ENCODE assay signal across 24 mouse cellular contexts in genomic region chr7:112108757-112109156, GRCm38 (mm10). TPM values are rescaled to one million over a fixed set of nuclear protein-coding genes. Genes with fewer than 3 reads are reported as not detected.
DNase-seq lines count a peak whose midpoint lies in the region; ATAC-seq lines count a peak whose summit lies in the region.
"Had no signal": no experiment of that assay in that cellular context is flagged by ENCODE, and none has a peak within 500 bp of the region (broad histone marks: within the 10 kb centered on the region; RNA-seq: fewer than 3 reads in every experiment).

No protein-coding gene starts in this region.

- no peaks in the 10 kb centered on the region for H3K27me3 ChIP-seq in liver, embryonic 12.5 days (replicated peaks)
- no peaks in the 10 kb centered on the region for H3K27me3 ChIP-seq in liver, embryonic 13.5 days
- H3K27me3 ChIP-seq in liver, embryonic 16.5 days (ENCODE audit: control insufficient read depth, insufficient read depth, low read depth, low read length) = no peaks in the 10 kb centered on the region
- H3K27me3 ChIP-seq: heart, embryonic 13.5 days had no signal

- no peak overlapping the region for H3K4me2 ChIP-seq in liver, embryonic 12.5 days
- H3K4me2 ChIP-seq in liver, embryonic 13.5 days = no peak overlapping the region
- no peak overlapping the region for H3K4me2 ChIP-seq in liver, embryonic 16.5 days (ENCODE audit: low read depth, low read length)
- H3K4me2 ChIP-seq: heart, embryonic 13.5 days; hindbrain, embryonic 14.5 days had no signal

- H3K9me3 ChIP-seq in liver, embryonic 12.5 days (replicated peaks) = no peaks in the 10 kb centered on the region
- H3K9me3 ChIP-seq in liver, embryonic 13.5 days (replicated peaks) = no peaks in the 10 kb centered on the region
- no peaks in the 10 kb centered on the region for H3K9me3 ChIP-seq in liver, embryonic 16.5 days (replicated peaks; ENCODE audit: control insufficient read depth, low read length)
- H3K9me3 ChIP-seq: heart, embryonic 13.5 days had no signal

- peaks cover 82% of the 10 kb centered on the region for H3K36me3 ChIP-seq in liver, embryonic 12.5 days
- H3K36me3 ChIP-seq in liver, embryonic 13.5 days = peaks cover 64% of the 10 kb centered on the region
- H3K36me3 ChIP-seq in liver, embryonic 16.5 days (ENCODE audit: control insufficient read depth, insufficient read depth) = peaks cover 24% of the 10 kb centered on the region

- peak; percentile 76 for ATAC-seq in liver, embryonic 12.5 days
- peak; percentile 80 for ATAC-seq in liver, embryonic 13.5 days (ENCODE audit: low read depth)
- ATAC-seq in liver, embryonic 16.5 days (ENCODE audit: low read depth) = peak; percentile 60; the same call in 1 of the 2 replicates
- ATAC-seq in erythroblast, adult 5-6 weeks (replicated peaks; ENCODE audit: low FRiP score, poor library complexity, severe bottlenecking) = no peak
- ATAC-seq: activated CD4-positive, CD25-positive, alpha-beta regulatory T cell, adult 4 months; CD4-positive, CD25-positive, alpha-beta regulatory T cell, adult 4 months; forebrain, embryonic 14.5 days; forebrain, postnatal 0 days; hindbrain, postnatal 0 days had no signal

- DNase-seq in liver = no peak
- DNase-seq in liver, embryonic 13.5 days = no peak
- DNase-seq in layer of hippocampus, postnatal 25 days (ENCODE audit: extremely low spot score in 1 of 2, low spot score in 1 of 2) = no peak
- DNase-seq in kidney, postnatal 36 days = no peak
- DNase-seq: adrenal gland, adult 8-10 months; adrenal gland, postnatal 25 days; cerebellum, adult 18-20 months; cerebellum, adult 9-10 months; cerebellum, postnatal 14 days; forebrain, postnatal 0 days; gastrocnemius, adult 2 months; gastrocnemius, postnatal 14 days; heart, adult 18-20 months; heart, postnatal 14 days; heart, postnatal 4 days had no signal

- no peak overlapping the region for H3K27ac ChIP-seq in liver, embryonic 12.5 days
- no peak overlapping the region for H3K27ac ChIP-seq in liver, embryonic 13.5 days
- H3K27ac ChIP-seq in liver, embryonic 16.5 days (ENCODE audit: low read length) = no peak overlapping the region
- H3K27ac ChIP-seq: gastrocnemius, adult 2 months; heart, embryonic 13.5 days; hindbrain, embryonic 14.5 days; hindbrain, postnatal 0 days had no signal

- peaks cover 8% of the 10 kb centered on the region for H3K4me1 ChIP-seq in liver, embryonic 12.5 days
- H3K4me1 ChIP-seq in liver, embryonic 13.5 days (replicated peaks) = peaks cover 12% of the 10 kb centered on the region
- H3K4me1 ChIP-seq in liver, embryonic 16.5 days (ENCODE audit: control insufficient read depth, low read depth, low read length) = no peaks in the 10 kb centered on the region

- no peak overlapping the region for H3K9ac ChIP-seq in liver, embryonic 12.5 days
- no peak overlapping the region for H3K9ac ChIP-seq in liver, embryonic 13.5 days
- H3K9ac ChIP-seq in liver, embryonic 16.5 days (ENCODE audit: low read depth, low read length) = no peak overlapping the region
- H3K9ac ChIP-seq: forebrain, postnatal 0 days; heart, embryonic 13.5 days; hindbrain, embryonic 14.5 days had no signal

- H3K4me3 ChIP-seq in liver, embryonic 12.5 days = no peak overlapping the region
- H3K4me3 ChIP-seq in liver, embryonic 13.5 days (replicated peaks) = no peak overlapping the region
- H3K4me3 ChIP-seq in liver, embryonic 16.5 days (ENCODE audit: low read depth, low read length) = no peak overlapping the region
- H3K4me3 ChIP-seq: gastrocnemius, adult 2 months; heart, embryonic 13.5 days had no signal

RNA-seq across cellular contexts. Expression of gene Dkk3, which starts 50.1 kb away (rescaled TPM):
- polyA plus RNA-seq in liver, embryonic 12.5 days (2016; fragmentation: Nextera tagmentation; extraction: Ambion mirVana) = 7.3 and 7.5 TPM in 2 replicates
- polyA plus RNA-seq in liver, embryonic 13.5 days (2015; fragmentation: Nextera tagmentation; extraction: Ambion mirVana) = 5.8 and 6.4 TPM in 2 replicates
- polyA plus RNA-seq in liver, embryonic 16.5 days (2015; fragmentation: Nextera tagmentation; extraction: Ambion mirVana) = 1.9 TPM in 2 replicates
- not detected in 2 replicates for total RNA-seq in erythroblast, adult 5-6 weeks (2015; ENCODE audit: low replicate concordance)
- not detected in 2 replicates for total RNA-seq in erythroblast, adult 5-6 weeks (2017; ENCODE audit: low replicate concordance)
- 100 to 1,000 TPM; 218 to 244 TPM for total RNA-seq in layer of hippocampus, postnatal 25 days (2021)
